In the genomic region with DNA sequence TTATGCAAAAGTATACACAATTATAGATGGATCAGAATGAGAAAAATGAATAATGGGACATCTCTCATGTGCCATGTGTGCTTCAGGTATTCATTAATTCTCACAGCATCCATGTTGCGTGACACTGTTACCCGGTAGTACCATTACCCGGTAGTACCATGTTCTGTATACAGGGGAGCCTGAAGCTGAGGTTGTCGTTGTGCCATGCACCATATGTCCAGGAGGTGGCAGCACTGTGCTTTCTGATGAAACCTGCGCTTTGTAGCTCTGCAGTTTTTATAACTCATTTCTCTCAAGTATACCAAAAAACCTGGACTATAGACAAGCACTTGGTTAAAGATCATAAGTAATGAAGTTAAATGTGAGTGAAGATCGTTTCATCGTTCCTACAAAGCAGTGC, we compare ENCODE assay signal across 9 mouse cellular contexts. TPM values are rescaled to one million over a fixed set of nuclear protein-coding genes. Genes with fewer than 3 reads are reported as not detected.
DNase-seq lines count a peak whose midpoint lies in the region; ATAC-seq and TF ChIP-seq lines count a peak whose summit lies in the region.
"Had no signal": no experiment of that assay in that cellular context is flagged by ENCODE, and none has a peak within 500 bp of the region (broad histone marks: within the 10 kb centered on the region; RNA-seq: fewer than 3 reads in every experiment).

No protein-coding gene starts in this region.

- TF ChIP-seq CTCF in forebrain, postnatal 0 days (IDR thresholded peaks at IDR 0.05; ENCODE audit: low read depth) = peak; percentile 98

- ATAC-seq in forebrain, postnatal 0 days = peak; percentile 93
- ATAC-seq in hindbrain, embryonic 15.5 days (ENCODE audit: low FRiP score, low read depth) = peak; percentile 42; the same call in 1 of the 2 replicates

- no peaks in the 10 kb centered on the region for H3K4me1 ChIP-seq in forebrain, postnatal 0 days (ENCODE audit: insufficient read depth)
- no peaks in the 10 kb centered on the region for H3K4me1 ChIP-seq in hindbrain, embryonic 15.5 days (replicated peaks)

- no peaks in the 10 kb centered on the region for H3K36me3 ChIP-seq in forebrain, postnatal 0 days (ENCODE audit: insufficient read depth)
- no peaks in the 10 kb centered on the region for H3K36me3 ChIP-seq in hindbrain, embryonic 15.5 days

- no peaks in the 10 kb centered on the region for H3K9me3 ChIP-seq in forebrain, postnatal 0 days (ENCODE audit: low read length)
- no peaks in the 10 kb centered on the region for H3K9me3 ChIP-seq in hindbrain, embryonic 15.5 days

- H3K9ac ChIP-seq in forebrain, postnatal 0 days = no peak overlapping the region
- H3K9ac ChIP-seq in hindbrain, embryonic 15.5 days = no peak overlapping the region

- DNase-seq in Muller cell, postnatal 12 days (ENCODE audit: inconsistent ontology term) = peak; percentile 69
- DNase-seq in cerebellum, adult 18-20 months = peak; percentile 84 to 87
- DNase-seq in forebrain, postnatal 0 days = peak; percentile 94
- DNase-seq in left cerebral cortex, adult 11 months (ENCODE audit: low spot score) = peak; percentile 80
- DNase-seq in lung, postnatal 4 days = peak; percentile 72 to 87
- peak; percentile 93 to 95 for DNase-seq in right cerebral cortex, adult 2 months (ENCODE audit: low spot score in 2 of 2)
- DNase-seq in urinary bladder, postnatal 10 days (ENCODE audit: low spot score) = peak; percentile 68

- H3K4me3 ChIP-seq in forebrain, postnatal 0 days (ENCODE audit: low read depth, low read length) = no peak overlapping the region
- no peak overlapping the region for H3K4me3 ChIP-seq in hindbrain, embryonic 15.5 days
- H3K4me3 ChIP-seq: myocyte had no signal

- 19% methylated on average over 7 of the region's 7 CpGs for WGBS in forebrain, postnatal 0 days
- WGBS in hindbrain, embryonic 15.5 days = 27% methylated on average over 7 of the region's 7 CpGs

- H3K27ac ChIP-seq in forebrain, postnatal 0 days (ENCODE audit: low read depth, low read length) = no peak overlapping the region
- H3K27ac ChIP-seq in hindbrain, embryonic 15.5 days (replicated peaks) = no peak overlapping the region

- no peaks in the 10 kb centered on the region for H3K27me3 ChIP-seq in forebrain, postnatal 0 days (ENCODE audit: insufficient read depth, low read length)
- no peaks in the 10 kb centered on the region for H3K27me3 ChIP-seq in hindbrain, embryonic 15.5 days

- H3K4me2 ChIP-seq in forebrain, postnatal 0 days (ENCODE audit: low read depth) = no peak overlapping the region
- no peak overlapping the region for H3K4me2 ChIP-seq in hindbrain, embryonic 15.5 days

RNA-seq across cellular contexts. Expression of a gene that starts 14.0 kb away (rescaled TPM):
- 0.92 and 2.3 TPM in 2 replicates for total RNA-seq in forebrain, postnatal 0 days (2014; rRNA removed)
- 0.93 and 1.7 TPM in 2 replicates for polyA plus RNA-seq in forebrain, postnatal 0 days (2015; fragmentation: Nextera tagmentation; extraction: Ambion mirVana)
- 2.1 and 2.3 TPM in 2 replicates for polyA plus RNA-seq in hindbrain, embryonic 15.5 days (2015; fragmentation: Nextera tagmentation; extraction: Ambion mirVana)

RNA-seq across cellular contexts. Expression of a gene that starts 14.1 kb away (rescaled TPM):
- 5.6 and 6.3 TPM in 2 replicates for total RNA-seq in forebrain, postnatal 0 days (2014; rRNA removed)
- 4.9 and 5.0 TPM in 2 replicates for polyA plus RNA-seq in forebrain, postnatal 0 days (2015; fragmentation: Nextera tagmentation; extraction: Ambion mirVana)
- polyA plus RNA-seq in hindbrain, embryonic 15.5 days (2015; fragmentation: Nextera tagmentation; extraction: Ambion mirVana) = 5.8 and 6.2 TPM in 2 replicates

RNA-seq across cellular contexts. Expression of a gene that starts 32.2 kb away (rescaled TPM):
- total RNA-seq in forebrain, postnatal 0 days (2014; rRNA removed) = 47.9 and 50.0 TPM in 2 replicates
- polyA plus RNA-seq in forebrain, postnatal 0 days (2015; fragmentation: Nextera tagmentation; extraction: Ambion mirVana) = 64.4 and 74.9 TPM in 2 replicates
- polyA plus RNA-seq in hindbrain, embryonic 15.5 days (2015; fragmentation: Nextera tagmentation; extraction: Ambion mirVana) = 76.0 and 77.7 TPM in 2 replicates
